Comparison of ENCODE assay signal across 21 mouse cellular contexts in the genomic region with DNA sequence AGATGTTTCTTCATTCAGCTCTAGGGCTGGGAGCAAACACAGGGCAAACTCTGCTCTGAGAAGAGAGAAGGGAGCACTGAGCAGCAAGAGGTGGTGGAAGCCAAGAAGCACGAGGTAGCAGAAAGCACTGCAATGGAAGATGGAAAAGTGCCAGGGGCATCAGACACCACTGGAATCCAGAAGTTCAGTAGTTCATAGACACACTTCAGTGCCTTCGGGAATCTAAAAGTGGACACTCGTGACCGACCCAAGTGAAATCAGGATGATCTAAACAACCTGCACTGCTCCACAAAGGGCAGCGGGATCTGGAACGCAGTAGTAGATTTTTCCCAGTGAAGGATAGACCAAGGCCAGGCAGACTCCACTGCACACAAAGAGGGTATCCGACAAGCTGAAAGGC. TPM values are rescaled to one million over a fixed set of nuclear protein-coding genes. Genes with fewer than 3 reads are reported as not detected.
DNase-seq lines count a peak whose midpoint lies in the region; ATAC-seq and TF ChIP-seq lines count a peak whose summit lies in the region.
"Had no signal": no experiment of that assay in that cellular context is flagged by ENCODE, and none has a peak within 500 bp of the region (broad histone marks: within the 10 kb centered on the region; RNA-seq: fewer than 3 reads in every experiment).

No protein-coding gene starts in this region.

- CTCF ChIA-PET in Patski (lab: Charles Lee): no interaction called here

- TF ChIP-seq CTCF in layer of hippocampus, adult 2 months (conservative IDR thresholded peaks at IDR 0.05): no peak
- TF ChIP-seq CTCF in Patski (IDR thresholded peaks at IDR 0.05): no peak

- in situ Hi-C loops in Patski (cut with MboI; ENCODE audit: low pct_unique_long_range_greater_than_20kb): no loop called here

- no peaks in the 10 kb centered on the region for H3K36me3 ChIP-seq in heart, embryonic 16.5 days (ENCODE audit: control insufficient read depth, insufficient read depth)
- no peaks in the 10 kb centered on the region for H3K36me3 ChIP-seq in heart, embryonic 10.5 days
- H3K36me3 ChIP-seq: embryonic facial prominence, embryonic 12.5 days; limb, embryonic 15.5 days had no signal

- no peak overlapping the region for H3K9ac ChIP-seq in heart, embryonic 16.5 days (ENCODE audit: low read length)
- H3K9ac ChIP-seq: embryonic facial prominence, embryonic 12.5 days; limb, embryonic 15.5 days; liver, postnatal 0 days had no signal

- no peak overlapping the region for H3K4me3 ChIP-seq in heart, embryonic 16.5 days (ENCODE audit: low read length)
- no peak overlapping the region for H3K4me3 ChIP-seq in heart, embryonic 10.5 days
- no peak overlapping the region for H3K4me3 ChIP-seq in layer of hippocampus, adult 2 months
- H3K4me3 ChIP-seq: embryonic facial prominence, embryonic 12.5 days; erythroblast, embryonic 14.5 days; limb, embryonic 15.5 days had no signal

- H3K27ac ChIP-seq in heart, embryonic 16.5 days (ENCODE audit: low read length): 0 out of 2 replicates have a peak overlapping the region, but pooled peaks have one; percentile 23
- no peak overlapping the region for H3K27ac ChIP-seq in heart, embryonic 10.5 days
- H3K27ac ChIP-seq in layer of hippocampus, adult 2 months: peak overlapping the region; percentile 23; the same call in 1 of the 2 replicates
- H3K27ac ChIP-seq: embryonic facial prominence, embryonic 12.5 days; limb, embryonic 15.5 days had no signal

- POLR2A ChIA-PET in Patski (lab: Charles Lee): no interaction called here

- peaks cover 13% of the 10 kb centered on the region for H3K4me1 ChIP-seq in heart, embryonic 16.5 days (ENCODE audit: control insufficient read depth, insufficient read depth, low read length)
- H3K4me1 ChIP-seq in heart, embryonic 10.5 days: no peaks in the 10 kb centered on the region; the same call in 1 of the 2 replicates
- H3K4me1 ChIP-seq: limb, embryonic 15.5 days had no signal

- no peaks in the 10 kb centered on the region for H3K27me3 ChIP-seq in heart, embryonic 16.5 days (ENCODE audit: control insufficient read depth, insufficient read depth, low read length)
- no peaks in the 10 kb centered on the region for H3K27me3 ChIP-seq in heart, embryonic 10.5 days (ENCODE audit: insufficient read depth, poor library complexity, severe bottlenecking)
- H3K27me3 ChIP-seq in Patski: no peaks in the 10 kb centered on the region
- H3K27me3 ChIP-seq: embryonic facial prominence, embryonic 12.5 days; limb, embryonic 15.5 days had no signal

- H3K9me3 ChIP-seq in heart, embryonic 16.5 days (replicated peaks; ENCODE audit: control insufficient read depth, low read length): no peaks in the 10 kb centered on the region; the same call in 1 of the 2 replicates
- no peaks in the 10 kb centered on the region for H3K9me3 ChIP-seq in heart, embryonic 10.5 days
- H3K9me3 ChIP-seq: embryonic facial prominence, embryonic 12.5 days; limb, embryonic 15.5 days had no signal

- no peak; the same call in 1 of the 2 replicates for ATAC-seq in heart, embryonic 16.5 days (replicated peaks; ENCODE audit: extremely low read depth, insufficient read depth, low FRiP score)
- peak; percentile 82 for ATAC-seq in Patski
- ATAC-seq: CD4-positive, CD25-positive, alpha-beta regulatory T cell, adult 4 months; forebrain, embryonic 14.5 days; liver, postnatal 0 days had no signal

- 56% methylated on average over 7 of the region's 7 CpGs for WGBS in heart, embryonic 16.5 days
- WGBS in heart, embryonic 10.5 days: 87% methylated on average over 7 of the region's 7 CpGs

- no peak overlapping the region; the same call in 1 of the 2 replicates for H3K4me2 ChIP-seq in heart, embryonic 16.5 days (ENCODE audit: low read depth, low read length)
- H3K4me2 ChIP-seq: embryonic facial prominence, embryonic 12.5 days; heart, embryonic 11.5 days; limb, embryonic 15.5 days had no signal

- no peak for DNase-seq in heart, embryonic 10.5 days (ENCODE audit: low spot score)
- no peak for DNase-seq in layer of hippocampus, adult 2 months (ENCODE audit: low spot score in 2 of 2)
- DNase-seq in layer of hippocampus, adult 18-20 months (ENCODE audit: low spot score in 2 of 2): no peak
- DNase-seq in Patski (ENCODE audit: low read depth, low spot score): peak; percentile 27
- DNase-seq in kidney, postnatal 14 days: peak; percentile 76
- no peak for DNase-seq in left cerebral cortex, postnatal 25 days (ENCODE audit: low spot score in 2 of 2)
- no peak for DNase-seq in thymus, postnatal 10 days (ENCODE audit: low spot score in 2 of 2)
- DNase-seq: adrenal gland, postnatal 25 days; cerebellum, adult 11 months; cerebellum, postnatal 10 days; gastrocnemius, postnatal 14 days; liver, postnatal 0 days; lung, postnatal 4 days; right cerebral cortex, postnatal 14 days had no signal

- intact Hi-C loops in left cerebral cortex, postnatal 25 days (cut with DNase I): no loop called here

RNA-seq across cellular contexts. Expression of a gene that starts 18.6 kb away (rescaled TPM):
- polyA plus RNA-seq in heart, embryonic 16.5 days (2015; fragmentation: Nextera tagmentation; extraction: Ambion mirVana): 3.0 and 3.4 TPM in 2 replicates
- polyA plus RNA-seq in heart, embryonic 10.5 days (2016; fragmentation: Nextera tagmentation; extraction: Ambion mirVana): 2.6 and 3.5 TPM in 2 replicates
- total RNA-seq in layer of hippocampus, adult 2 months (2021): 10 to 100 TPM; 26.6 to 32.8 TPM
- 10 to 100 TPM; 23.4 to 24.6 TPM for total RNA-seq in layer of hippocampus, adult 18-20 months (2021)
- 10.3 TPM for polyA plus RNA-seq in Patski (2021)
- total RNA-seq in left cerebral cortex, postnatal 25 days (2021): 10 to 100 TPM; 23.7 to 30.3 TPM
- polyA plus RNA-seq: CD4-positive, CD25-positive, alpha-beta regulatory T cell, adult 4 months; erythroblast, embryonic 14.5 days had no signal

Comparison
In these comparisons a context has a peak if more than half of its experiments do, and no peak if none do; other contexts are left out.
1. DNase-seq: peak in Patski (single experiment) and kidney, postnatal 14 days (single experiment); none in heart, embryonic 10.5 days (single experiment), layer of hippocampus, adult 2 months (0 of 2), layer of hippocampus, adult 18-20 months (0 of 2), left cerebral cortex, postnatal 25 days (0 of 2) and thymus, postnatal 10 days (0 of 2).